Mouse (Mus musculus): ENCODE data around the gene Gna12.

DNA sequence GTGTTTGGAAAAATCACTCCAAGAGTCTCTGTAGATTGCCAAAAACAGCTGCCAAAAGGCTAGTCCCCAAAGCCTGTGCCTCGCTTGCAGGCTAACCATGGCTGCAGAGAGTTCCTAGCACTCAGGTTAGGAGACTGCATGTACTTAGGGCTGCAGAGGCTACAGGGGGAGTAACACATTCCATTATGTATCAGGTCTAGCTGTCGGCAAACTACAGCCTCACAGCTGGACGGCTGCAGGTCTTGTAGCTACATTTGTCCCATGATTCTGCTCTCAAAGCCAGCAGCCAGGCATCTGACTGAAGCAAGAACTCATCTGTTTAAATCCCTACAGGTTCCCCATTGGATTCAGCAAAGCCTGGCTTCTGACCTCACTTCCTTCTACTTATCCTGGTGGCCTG lies 35.5 kb downstream of the Gna12 start:
- TF ChIP-seq POU5F1 (IDR thresholded peaks at IDR 0.05; ENCODE audit: borderline replicate concordance, low read length) (no peak), CTCF (conservative IDR thresholded peaks at IDR 0.05; ENCODE audit: low read length) (no peak), NANOG (IDR thresholded peaks at IDR 0.05; ENCODE audit: borderline replicate concordance, low read length) (no peak)
